Mouse (Mus musculus): ENCODE measurements around the gene Atp2a2. TPM values are rescaled to one million over a fixed set of nuclear protein-coding genes. Genes with fewer than 3 reads are reported as not detected.
"Not testable (repeated sequence)": the region's sequence is repeated elsewhere in the genome, so short reads cannot be mapped to it uniquely, and the experiment has no call there.

Gene Atp2a2
- polyA plus RNA-seq, 2 experiments: 39.7 to 96.7 TPM

GRCm38 (mm10) chr5:122458066-122458465 is 44.0 kb downstream of the Atp2a2 start:
- ATAC-seq (ENCODE audit: low FRiP score, low read depth): no peak
- Histone ChIP-seq H3K4me3 (replicated peaks; ENCODE audit: low read length) (no peak overlapping the region), H3K4me1 (ENCODE audit: control insufficient read depth, insufficient read depth, low read length) (no peaks in the 10 kb centered on the region), H3K27ac (replicated peaks; ENCODE audit: low read depth, low read length) (no peak overlapping the region), H3K36me3 (ENCODE audit: control insufficient read depth, insufficient read depth, low read length) (peaks cover 99% of the 10 kb centered on the region), H3K27me3 (ENCODE audit: control insufficient read depth, insufficient read depth, low read length) (no peaks in the 10 kb centered on the region), H3K9ac (ENCODE audit: low read depth, low read length, severe bottlenecking) (no peak overlapping the region), H3K4me2 (replicated peaks; ENCODE audit: low read depth, low read length, severe bottlenecking) (no peak overlapping the region), H3K9me3 (ENCODE audit: control insufficient read depth, low read length) (no peaks in the 10 kb centered on the region)
- WGBS: 94% methylated on average over 4 of the region's 4 CpGs
- no peak for TF ChIP-seq POLR2A (IDR thresholded peaks at IDR 0.05; ENCODE audit: borderline replicate concordance, extremely low read depth, insufficient read depth, insufficient read length)
- no peak for DNase-seq (ENCODE audit: low spot score)

GRCm38 (mm10) chr5:122457054-122457453 is 45.0 kb downstream of the Atp2a2 start:
- not testable (repeated sequence) for H3K9me3 ChIP-seq (ENCODE audit: control insufficient read depth, low read length); DNase-seq (ENCODE audit: low spot score); ATAC-seq (ENCODE audit: low FRiP score, low read depth); H3K4me2 ChIP-seq (replicated peaks; ENCODE audit: low read depth, low read length, severe bottlenecking); H3K27me3 ChIP-seq (ENCODE audit: control insufficient read depth, insufficient read depth, low read length); H3K9ac ChIP-seq (ENCODE audit: low read depth, low read length, severe bottlenecking); H3K4me1 ChIP-seq (ENCODE audit: control insufficient read depth, insufficient read depth, low read length); H3K27ac ChIP-seq (replicated peaks; ENCODE audit: low read depth, low read length); H3K4me3 ChIP-seq (replicated peaks; ENCODE audit: low read length)
- WGBS: 79% methylated on average over 9 of the region's 9 CpGs
- peaks cover 99% of the 10 kb centered on the region for H3K36me3 ChIP-seq (ENCODE audit: control insufficient read depth, insufficient read depth, low read length)

- Histone ChIP-seq H3K4me3 (replicated peaks; ENCODE audit: low read length) (no peak overlapping the region), H3K4me1 (ENCODE audit: control insufficient read depth, insufficient read depth, low read length) (no peaks in the 10 kb centered on the region), H3K4me2 (replicated peaks; ENCODE audit: low read depth, low read length, severe bottlenecking) (no peak overlapping the region), H3K36me3 (ENCODE audit: control insufficient read depth, insufficient read depth, low read length) (peaks cover 86% of the 10 kb centered on the region), H3K9me3 (ENCODE audit: control insufficient read depth, low read length) (no peaks in the 10 kb centered on the region), H3K27ac (replicated peaks; ENCODE audit: low read depth, low read length) (no peak overlapping the region), H3K27me3 (ENCODE audit: control insufficient read depth, insufficient read depth, low read length) (no peaks in the 10 kb centered on the region), H3K9ac (ENCODE audit: low read depth, low read length, severe bottlenecking) (no peak overlapping the region)
- TF ChIP-seq POLR2A (IDR thresholded peaks at IDR 0.05; ENCODE audit: borderline replicate concordance, extremely low read depth, insufficient read depth, insufficient read length): no peak
- no peak for DNase-seq (ENCODE audit: low spot score)
- WGBS: 89% methylated on average over 3 of the region's 3 CpGs
- ATAC-seq (ENCODE audit: low FRiP score, low read depth): no peak
These were observed 46.4 kb downstream of the Atp2a2 start for GRCm38 (mm10) chr5:122455584-122455983.

GRCm38 (mm10) chr5:122454883-122455282 is 47.1 kb downstream of the Atp2a2 start:
- no peak for ATAC-seq (ENCODE audit: low FRiP score, low read depth)
- H3K4me1 ChIP-seq (ENCODE audit: control insufficient read depth, insufficient read depth, low read length): no peaks in the 10 kb centered on the region
- no peak for DNase-seq (ENCODE audit: low spot score)

GRCm38 (mm10) chr5:122454442-122454841 is 47.6 kb downstream of the Atp2a2 start:
- no peaks in the 10 kb centered on the region for H3K9me3 ChIP-seq (ENCODE audit: control insufficient read depth, low read length)
- TF ChIP-seq POLR2A (IDR thresholded peaks at IDR 0.05; ENCODE audit: borderline replicate concordance, extremely low read depth, insufficient read depth, insufficient read length): no peak
- peaks cover 79% of the 10 kb centered on the region for H3K36me3 ChIP-seq (ENCODE audit: control insufficient read depth, insufficient read depth, low read length)
- H3K27ac ChIP-seq (replicated peaks; ENCODE audit: low read depth, low read length): no peak overlapping the region
- DNase-seq (ENCODE audit: low spot score) (no peak), ATAC-seq (ENCODE audit: low FRiP score, low read depth) (no peak)
- no peaks in the 10 kb centered on the region for H3K27me3 ChIP-seq (ENCODE audit: control insufficient read depth, insufficient read depth, low read length)
- H3K9ac ChIP-seq (ENCODE audit: low read depth, low read length, severe bottlenecking): no peak overlapping the region
- no peaks in the 10 kb centered on the region for H3K4me1 ChIP-seq (ENCODE audit: control insufficient read depth, insufficient read depth, low read length)
- H3K4me2 ChIP-seq (replicated peaks; ENCODE audit: low read depth, low read length, severe bottlenecking): no peak overlapping the region
- WGBS: 90% methylated on average over 4 of the region's 4 CpGs
- H3K4me3 ChIP-seq (replicated peaks; ENCODE audit: low read length): no peak overlapping the region

More at GRCm38 (mm10) chr5:122454883-122455282, 47.1 kb downstream of the Atp2a2 start:
- H3K9ac ChIP-seq (ENCODE audit: low read depth, low read length, severe bottlenecking): no peak overlapping the region
- no peak overlapping the region for H3K27ac ChIP-seq (replicated peaks; ENCODE audit: low read depth, low read length)
- no peak overlapping the region for H3K4me2 ChIP-seq (replicated peaks; ENCODE audit: low read depth, low read length, severe bottlenecking)
- TF ChIP-seq POLR2A (IDR thresholded peaks at IDR 0.05; ENCODE audit: borderline replicate concordance, extremely low read depth, insufficient read depth, insufficient read length): no peak
- WGBS: 91% methylated on average over 3 of the region's 3 CpGs
- H3K36me3 ChIP-seq (ENCODE audit: control insufficient read depth, insufficient read depth, low read length): peaks cover 83% of the 10 kb centered on the region
- no peaks in the 10 kb centered on the region for H3K27me3 ChIP-seq (ENCODE audit: control insufficient read depth, insufficient read depth, low read length)
- H3K4me3 ChIP-seq (replicated peaks; ENCODE audit: low read length): no peak overlapping the region
- H3K9me3 ChIP-seq (ENCODE audit: control insufficient read depth, low read length): no peaks in the 10 kb centered on the region

GRCm38 (mm10) chr5:122453188-122453587 is 48.8 kb downstream of the Atp2a2 start:
- Histone ChIP-seq H3K4me3 (replicated peaks; ENCODE audit: low read length) (no peak overlapping the region), H3K9me3 (ENCODE audit: control insufficient read depth, low read length) (no peaks in the 10 kb centered on the region), H3K4me2 (replicated peaks; ENCODE audit: low read depth, low read length, severe bottlenecking) (no peak overlapping the region), H3K9ac (ENCODE audit: low read depth, low read length, severe bottlenecking) (no peak overlapping the region), H3K36me3 (ENCODE audit: control insufficient read depth, insufficient read depth, low read length) (peaks cover 66% of the 10 kb centered on the region), H3K27me3 (ENCODE audit: control insufficient read depth, insufficient read depth, low read length) (no peaks in the 10 kb centered on the region), H3K27ac (replicated peaks; ENCODE audit: low read depth, low read length) (no peak overlapping the region), H3K4me1 (ENCODE audit: control insufficient read depth, insufficient read depth, low read length) (no peaks in the 10 kb centered on the region)
- 81% methylated on average over 6 of the region's 6 CpGs for WGBS
- ATAC-seq (ENCODE audit: low FRiP score, low read depth) (no peak), DNase-seq (ENCODE audit: low spot score) (no peak)
- no peak for TF ChIP-seq POLR2A (IDR thresholded peaks at IDR 0.05; ENCODE audit: borderline replicate concordance, extremely low read depth, insufficient read depth, insufficient read length)

Measured in limb, embryonic 14.5 days (tissue).